Mouse (Mus musculus): ENCODE measurements around the gene Cntn2.

Gene Cntn2

DNA sequence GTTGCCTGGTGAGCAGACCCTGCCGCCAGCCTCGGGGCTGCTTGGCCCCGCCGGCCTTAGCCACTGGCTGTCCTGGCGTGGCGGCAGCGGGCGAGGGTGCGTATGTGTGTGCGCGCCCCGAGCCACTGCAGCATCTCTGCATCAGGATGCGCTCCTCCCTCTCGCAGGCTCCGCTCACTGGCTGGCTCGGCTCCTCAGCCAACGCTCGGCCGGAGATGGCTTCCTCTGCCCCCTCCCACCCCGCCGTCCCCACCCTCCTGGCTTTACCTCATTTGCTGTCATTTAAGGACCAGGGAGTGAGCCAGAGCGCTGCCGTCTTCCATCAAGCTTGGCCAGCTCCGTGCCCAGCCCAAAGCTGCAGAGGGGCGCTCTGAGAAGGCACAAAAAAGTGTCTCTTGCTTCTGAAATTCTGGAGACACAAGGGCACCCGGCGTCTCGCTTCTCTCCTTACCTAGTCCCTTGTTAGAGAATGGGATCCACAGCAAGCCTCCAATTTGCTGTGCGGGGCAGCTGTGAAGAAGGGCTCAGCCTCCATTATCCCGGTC lies at the start of gene Cntn2:
Cntn2 (minus strand) TSS at position 495 of the 545 bp plus-strand sequence.
- CTCF ChIA-PET: no interaction called here

DNA sequence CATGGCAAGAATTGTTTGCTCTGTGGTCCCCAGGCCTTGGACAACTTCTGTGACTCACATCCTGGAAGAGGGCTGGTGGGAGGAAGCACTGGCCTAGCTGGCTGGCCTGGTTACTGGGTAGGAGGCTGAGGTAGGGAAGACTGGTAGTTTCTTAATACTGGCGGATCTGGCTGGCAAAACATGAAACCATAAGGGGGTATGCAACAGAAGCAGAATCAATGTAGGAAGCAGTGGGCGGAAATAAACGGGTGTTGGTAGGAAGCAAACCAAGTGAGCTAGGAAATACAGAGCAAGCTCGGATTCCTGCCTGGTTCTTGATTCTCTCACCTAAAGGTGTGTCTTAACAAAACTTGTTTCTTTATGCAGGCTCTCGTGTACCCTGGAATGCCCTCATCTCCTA lies 49.1 kb upstream of the Cntn2 start:
- CTCF ChIA-PET: interaction anchor here (1.6 kb wide), 1 partner anchor 16 kb away, joined by 3 read pairs; no protein-coding TSS in a partner anchor

DNA sequence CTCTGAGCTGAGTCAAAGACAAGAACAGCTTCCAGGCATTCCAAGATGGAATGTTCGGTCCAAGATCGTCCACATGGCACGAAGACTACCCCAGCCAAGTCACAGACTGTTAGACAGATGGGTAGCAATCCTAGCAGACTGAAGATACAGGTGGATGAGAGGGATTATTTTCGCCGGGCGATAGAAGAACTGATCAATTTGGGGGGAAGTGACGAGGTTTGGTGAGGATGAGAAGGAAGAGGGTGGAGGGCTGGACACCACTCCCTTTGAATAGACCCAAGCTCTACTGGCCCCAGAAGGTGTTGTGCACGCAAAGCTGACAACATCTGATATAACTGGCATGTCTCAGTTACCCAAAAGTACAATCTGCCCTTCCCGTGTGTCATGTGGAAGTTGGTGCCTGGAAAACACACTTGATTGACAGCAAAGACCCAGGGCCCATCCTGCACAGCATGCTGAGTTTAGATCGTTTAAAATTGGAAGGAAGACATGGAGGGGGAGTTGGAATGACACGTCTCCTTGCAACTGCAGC lies 48.4 kb upstream of the Cntn2 start:
- CTCF ChIA-PET: interaction anchor here (1.6 kb wide), 1 partner anchor 17 kb away, joined by 3 read pairs; no protein-coding TSS in a partner anchor

DNA sequence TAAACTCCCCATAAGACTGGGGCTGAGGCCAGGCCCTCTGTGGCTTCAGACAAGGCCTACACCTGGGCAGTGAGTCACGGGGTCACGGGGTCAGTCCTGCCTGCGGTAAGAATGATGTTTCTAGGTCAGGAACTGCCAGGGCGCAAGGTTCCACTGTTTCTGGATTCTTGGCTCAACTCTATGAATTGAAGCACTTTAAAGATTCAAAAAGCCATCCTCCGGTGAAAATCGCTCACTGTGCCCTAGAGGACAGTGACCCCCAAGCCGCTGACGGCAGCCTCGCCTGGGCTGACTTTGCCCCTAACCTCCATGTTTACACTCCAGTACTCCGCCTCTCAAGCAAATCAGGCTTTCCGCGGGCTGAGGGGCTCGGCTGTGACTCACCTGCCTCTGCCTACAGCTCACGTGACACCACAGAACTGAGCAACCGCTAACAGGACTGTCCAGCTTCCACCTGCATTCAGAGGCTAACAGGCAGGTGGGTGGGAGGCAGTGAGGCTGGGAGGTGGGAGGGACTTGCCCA lies 43.7 kb upstream of the Cntn2 start:
- CTCF ChIA-PET: no interaction called here

DNA sequence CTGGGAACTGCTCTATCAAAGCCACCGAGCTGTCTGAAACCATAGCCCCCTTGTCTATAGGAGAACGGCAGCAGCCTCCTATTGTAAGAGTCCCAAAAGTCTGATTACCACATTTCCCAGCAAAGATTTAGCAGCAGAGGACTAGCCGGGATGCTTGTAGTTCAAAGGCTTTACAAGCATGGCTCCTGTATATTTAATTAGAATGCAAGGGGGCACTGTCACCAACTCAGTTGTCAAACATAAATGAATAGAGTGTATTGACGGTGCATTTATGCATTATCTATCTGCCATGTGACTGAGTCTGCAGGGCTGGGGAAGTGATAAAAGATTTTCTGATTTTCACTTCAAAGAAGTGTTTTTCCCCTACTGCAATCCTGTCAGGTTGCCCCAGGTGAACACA lies 42.3 kb upstream of the Cntn2 start:
- CTCF ChIA-PET: no interaction called here

DNA sequence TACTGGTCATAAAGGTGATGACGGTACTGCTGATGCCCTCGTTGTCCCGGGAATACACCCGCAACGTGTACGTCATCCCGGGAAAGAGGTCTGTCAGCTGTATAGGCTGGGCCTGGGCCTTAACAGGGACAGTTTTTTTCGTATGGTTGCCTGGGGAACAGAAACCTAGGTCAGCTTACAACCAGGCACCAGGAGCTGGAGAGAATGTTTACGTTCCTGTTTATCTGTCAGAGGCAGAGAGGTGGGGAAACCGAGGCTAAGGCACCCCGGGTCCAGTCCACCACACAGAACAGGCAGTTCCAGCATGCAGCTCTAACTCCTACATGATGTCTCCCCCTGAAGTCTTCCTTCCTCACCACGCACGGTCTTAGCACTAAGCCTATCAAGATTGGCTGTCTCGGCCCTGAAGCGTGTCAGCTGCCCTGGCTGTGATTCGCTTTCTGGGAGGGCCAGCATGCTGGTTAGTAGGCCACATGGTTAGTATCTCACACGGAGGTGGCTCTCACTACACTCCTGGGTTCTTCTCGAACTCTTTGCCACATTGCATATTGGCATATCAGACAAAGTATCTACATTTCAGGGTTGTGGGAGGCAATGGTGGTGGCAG lies 40.0 kb upstream of the Cntn2 start:
- CTCF ChIA-PET: no interaction called here

DNA sequence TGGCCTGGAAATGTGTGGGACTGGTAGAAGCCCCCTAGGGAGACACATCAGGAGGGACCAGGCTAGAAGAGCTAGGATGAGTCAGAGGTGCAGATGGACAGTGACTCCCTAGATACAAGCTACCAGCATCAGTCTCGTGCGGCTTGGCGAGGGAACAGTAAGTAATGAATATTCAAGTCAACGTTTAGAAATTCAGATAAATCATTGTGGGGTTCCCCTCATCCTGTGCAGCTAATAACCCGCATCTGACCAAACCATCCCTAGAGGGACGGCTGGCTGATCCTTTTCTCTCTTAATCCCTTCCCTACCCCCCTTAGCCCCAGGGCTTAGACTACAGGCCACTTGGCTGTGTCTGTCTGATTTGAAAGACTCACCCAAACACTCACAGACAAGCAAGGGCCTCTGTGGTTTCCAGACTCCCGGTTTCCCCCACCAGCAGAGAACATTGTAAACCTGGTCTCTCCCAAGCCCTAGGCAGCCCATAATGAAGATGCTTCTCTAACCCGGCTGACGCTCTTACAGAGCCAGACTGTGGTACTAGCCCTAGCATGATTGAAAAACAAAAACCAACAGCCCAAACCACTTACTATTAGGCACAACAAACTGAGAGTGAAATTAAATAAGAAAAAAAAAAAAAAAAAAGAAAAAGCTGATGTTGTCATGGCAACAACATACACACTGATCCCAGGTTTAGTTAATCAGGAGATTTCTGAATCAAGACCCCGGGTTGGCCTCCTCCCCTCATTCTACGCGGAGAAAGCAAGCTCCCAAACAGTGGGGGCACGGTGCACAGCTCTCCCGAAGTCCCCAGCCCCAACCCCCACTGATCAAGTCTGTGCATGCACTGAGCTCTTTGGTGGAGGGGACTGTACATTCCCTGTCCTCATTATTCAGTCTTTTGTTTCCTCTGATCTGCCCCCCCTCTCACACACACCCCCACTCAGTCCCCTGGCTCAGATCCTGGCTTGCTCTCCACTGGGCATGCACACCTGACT lies 39.1 kb upstream of the Cntn2 start:
- CTCF ChIA-PET: no interaction called here

DNA sequence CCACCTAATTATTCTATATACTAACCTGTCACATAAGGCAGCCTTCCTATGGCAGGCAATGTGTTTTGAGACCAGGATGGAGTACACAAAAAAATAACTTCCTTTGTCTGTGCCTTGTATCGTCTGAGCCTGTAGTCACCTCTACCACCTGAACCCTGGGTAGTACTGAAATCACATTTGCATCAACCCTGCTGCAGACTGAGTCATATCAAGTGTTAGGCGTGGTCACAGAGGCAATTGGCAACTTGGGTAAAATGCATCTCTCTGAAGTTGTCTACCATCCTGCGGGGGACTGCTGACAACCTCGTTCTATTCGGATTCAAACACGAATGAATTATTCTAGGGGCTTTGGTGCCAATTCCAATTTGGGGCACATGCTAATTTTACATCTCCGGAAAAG lies 37.0 kb upstream of the Cntn2 start:
- CTCF ChIA-PET: no interaction called here

DNA sequence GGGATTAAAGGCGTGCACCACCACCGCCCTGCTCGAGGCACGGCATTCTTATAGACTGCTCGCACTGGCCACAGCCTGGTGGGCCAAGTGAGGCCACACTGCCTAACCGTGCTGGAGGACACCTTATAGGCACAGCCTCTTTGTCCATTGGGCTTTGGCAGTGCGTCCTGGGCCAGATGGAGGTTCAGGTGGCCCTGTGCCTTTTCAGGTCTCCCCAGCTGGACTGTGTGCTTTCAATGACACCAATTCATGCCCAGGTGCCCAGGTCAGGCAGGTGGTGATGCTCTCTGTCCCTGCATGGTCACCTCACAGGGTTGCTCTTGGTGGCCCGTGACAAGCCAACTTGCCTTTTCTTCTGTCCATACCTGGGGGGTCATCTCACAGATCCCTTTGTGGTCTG lies 33.8 kb upstream of the Cntn2 start:
- CTCF ChIA-PET: no interaction called here

DNA sequence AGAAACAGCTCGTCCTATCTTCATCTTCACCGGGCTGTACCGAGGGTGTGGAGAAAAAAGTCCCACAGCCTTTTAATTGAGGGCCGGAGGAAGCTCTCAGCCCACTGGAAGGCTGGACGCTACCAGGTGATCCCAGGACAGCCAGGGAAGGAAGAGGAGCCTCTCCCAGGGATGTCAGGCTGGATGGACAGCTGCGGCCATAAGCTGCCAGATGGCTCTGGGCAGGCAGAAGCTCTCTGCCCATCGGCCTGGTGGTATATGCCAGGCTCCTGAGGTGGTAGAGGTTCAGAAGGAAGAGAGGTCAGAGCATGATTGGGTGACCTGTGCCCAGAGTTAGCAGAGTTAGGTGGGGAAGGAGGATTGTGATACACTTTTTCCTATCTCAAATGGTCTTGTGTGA lies 29.8 kb upstream of the Cntn2 start:
- CTCF ChIA-PET: no interaction called here

DNA sequence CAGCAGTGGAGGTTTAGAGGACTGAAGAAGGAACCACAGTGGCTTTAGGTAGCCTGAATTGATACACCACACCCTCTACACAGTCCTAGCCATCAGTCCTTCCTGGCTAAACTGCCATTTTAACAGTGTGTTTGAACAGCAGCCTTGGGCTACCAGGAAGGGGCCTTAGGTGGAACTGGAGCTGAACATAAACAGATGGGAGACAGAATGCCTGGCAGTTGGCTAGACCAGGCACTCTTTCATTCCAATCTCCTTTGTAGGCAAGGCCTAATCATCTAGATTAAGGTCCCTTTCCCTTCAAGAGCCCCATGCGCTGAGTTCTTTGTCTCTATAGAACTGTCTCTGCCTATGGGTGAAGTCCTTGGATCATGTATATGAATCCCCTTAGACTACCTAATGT lies 28.6 kb upstream of the Cntn2 start:
- CTCF ChIA-PET: no interaction called here

DNA sequence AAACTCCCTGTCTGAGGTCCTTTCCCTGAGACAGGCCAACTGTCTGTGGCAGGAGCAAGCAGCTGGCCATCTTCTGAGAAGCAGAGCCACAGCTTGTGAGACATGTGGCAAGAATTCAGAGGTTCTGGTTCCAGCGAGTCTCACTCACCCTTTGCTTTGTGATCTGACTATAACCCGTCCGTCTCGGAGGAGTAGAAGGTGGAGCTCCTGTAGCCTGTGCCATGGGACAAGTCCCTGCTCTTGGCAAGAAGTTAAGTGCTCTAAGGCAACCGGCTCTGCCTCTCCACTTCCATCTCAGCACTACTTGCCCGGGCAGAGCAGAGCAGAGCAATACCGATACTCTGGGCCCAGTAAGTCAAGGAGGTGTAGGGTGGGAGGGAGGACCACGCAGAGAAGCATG lies 27.9 kb upstream of the Cntn2 start:
- CTCF ChIA-PET: interaction anchor here (0.7 kb wide), 1 partner anchor 835 kb away, joined by 3 read pairs; no protein-coding TSS in a partner anchor

DNA sequence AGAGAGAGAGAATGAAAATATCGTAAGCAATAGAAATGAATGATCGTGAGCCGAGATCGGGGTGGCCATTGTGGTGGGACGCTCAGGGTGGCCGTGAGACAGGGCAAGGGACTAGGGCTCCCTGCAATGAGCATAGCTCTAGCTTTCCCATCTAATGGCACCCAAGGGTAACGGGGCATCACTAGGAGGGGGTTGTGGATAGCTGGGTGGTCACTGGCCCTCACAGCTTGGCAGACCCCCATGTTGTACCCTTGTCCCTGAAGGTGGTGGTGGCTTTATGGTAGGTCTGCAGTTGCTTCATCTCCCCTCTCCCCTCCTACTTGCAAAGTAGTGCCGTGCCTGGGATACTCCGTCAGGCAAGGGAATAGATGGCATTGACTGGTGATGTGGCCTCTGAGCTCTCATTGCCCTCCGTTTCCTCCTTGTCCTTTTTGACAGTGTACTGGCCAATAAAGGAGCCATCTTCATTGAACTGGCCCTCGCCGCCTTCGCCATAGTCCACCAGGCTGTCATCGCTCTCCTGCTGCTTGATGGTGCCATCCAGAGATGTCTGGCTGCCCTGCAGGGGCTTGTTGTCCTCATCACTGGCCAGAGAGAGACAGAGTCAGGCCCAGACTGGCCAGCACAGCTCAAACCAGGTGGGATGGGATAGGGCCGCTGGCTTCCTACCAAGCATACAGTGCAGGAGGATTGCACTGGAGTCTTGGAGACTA lies 27.2 kb upstream of the Cntn2 start:
- CTCF ChIA-PET: no interaction called here

DNA sequence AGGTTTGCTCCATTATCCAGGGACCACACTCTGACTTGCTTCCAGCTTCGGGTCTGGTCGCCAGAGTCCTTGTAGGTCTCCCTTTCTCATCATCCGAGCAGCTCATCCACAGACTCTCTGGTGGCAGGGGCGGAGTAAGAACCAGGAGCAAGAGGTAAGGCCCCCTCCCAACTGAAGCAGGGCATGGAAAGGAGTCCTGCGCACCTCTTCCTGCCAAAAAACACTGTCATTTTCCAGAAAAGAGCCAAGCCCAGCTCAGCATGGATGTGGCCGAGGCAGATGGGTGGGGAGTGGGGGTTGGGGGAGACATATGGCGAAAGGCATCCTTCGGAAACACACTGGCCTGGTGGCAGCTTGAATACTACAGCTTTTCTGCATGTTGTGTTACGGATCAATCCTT lies 26.5 kb upstream of the Cntn2 start:
- CTCF ChIA-PET: no interaction called here

DNA sequence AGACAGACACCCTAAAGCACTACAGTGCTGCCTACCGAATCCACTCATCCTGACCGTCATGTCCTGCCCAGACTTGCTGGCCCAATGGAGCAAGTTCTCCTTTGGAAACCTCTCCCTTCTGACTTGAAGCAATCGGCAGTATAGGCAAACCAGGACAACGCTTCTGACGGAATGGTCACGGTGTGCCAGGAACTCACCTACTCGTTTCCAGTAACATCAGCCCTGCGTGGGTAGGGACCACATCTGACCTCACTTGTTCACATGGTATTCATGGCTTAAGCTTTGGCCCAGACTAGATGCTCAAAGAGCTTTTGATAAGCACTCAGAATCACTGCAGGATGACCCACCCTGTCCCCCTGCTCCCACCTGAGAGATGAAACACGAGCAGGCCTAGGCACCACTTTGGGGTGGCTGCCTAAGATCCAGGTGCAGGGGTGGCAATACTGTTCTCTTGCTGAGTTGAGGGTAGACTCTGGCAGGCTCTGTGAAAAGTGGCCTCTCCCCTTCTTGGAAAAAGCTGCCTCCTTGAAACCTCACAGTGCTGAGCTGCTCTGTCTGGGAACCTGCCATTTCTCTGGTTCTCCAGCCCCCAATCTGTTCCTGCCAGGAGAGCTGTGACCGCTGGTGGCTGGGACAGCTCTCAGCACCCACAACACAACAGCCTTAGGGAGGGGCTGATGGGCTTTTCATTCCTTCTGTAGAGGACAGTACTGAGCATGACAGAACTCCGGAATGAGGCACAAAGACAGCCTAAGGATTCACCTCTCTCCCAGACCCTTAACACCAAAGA lies 24.5 kb upstream of the Cntn2 start:
- CTCF ChIA-PET: no interaction called here

DNA sequence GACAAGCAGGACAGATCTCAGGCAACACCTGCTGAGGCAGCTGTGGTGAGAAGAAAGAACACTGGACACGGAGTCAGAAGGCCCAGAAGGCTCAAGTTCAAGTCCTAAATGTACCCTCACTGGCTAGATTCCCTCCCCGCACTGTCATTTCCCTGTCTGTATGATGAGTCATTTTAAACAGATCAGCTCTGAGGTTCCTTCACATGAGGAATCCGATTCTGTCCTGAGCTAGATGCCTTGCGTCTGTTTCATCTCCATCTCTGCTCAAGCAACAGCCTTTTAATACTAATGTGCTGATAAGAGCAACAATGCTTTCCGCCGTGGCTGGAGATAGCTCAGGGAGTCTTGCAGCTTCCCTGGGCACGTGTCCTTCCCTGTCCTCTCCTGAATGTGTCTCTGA lies 22.7 kb upstream of the Cntn2 start:
- CTCF ChIA-PET: no interaction called here

DNA sequence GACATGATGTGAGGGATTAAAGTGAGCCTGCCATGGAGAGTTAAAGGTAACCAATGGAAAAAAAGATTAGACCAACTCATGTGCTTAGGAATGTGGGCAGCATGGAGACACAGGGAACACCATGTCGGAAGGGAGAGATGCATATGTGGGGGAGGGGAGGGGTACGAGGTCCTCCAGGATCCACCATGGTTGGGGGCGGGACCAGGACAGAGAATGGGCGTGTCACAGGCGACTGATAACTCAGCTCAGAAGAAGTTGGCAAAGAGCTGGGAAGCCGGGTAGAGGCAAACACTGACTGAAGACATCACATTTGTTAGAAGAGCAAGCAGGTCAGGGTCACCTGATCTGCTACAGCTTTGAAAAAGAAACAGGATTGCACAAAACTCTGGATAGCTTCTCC lies 21.9 kb upstream of the Cntn2 start:
- CTCF ChIA-PET: no interaction called here

DNA sequence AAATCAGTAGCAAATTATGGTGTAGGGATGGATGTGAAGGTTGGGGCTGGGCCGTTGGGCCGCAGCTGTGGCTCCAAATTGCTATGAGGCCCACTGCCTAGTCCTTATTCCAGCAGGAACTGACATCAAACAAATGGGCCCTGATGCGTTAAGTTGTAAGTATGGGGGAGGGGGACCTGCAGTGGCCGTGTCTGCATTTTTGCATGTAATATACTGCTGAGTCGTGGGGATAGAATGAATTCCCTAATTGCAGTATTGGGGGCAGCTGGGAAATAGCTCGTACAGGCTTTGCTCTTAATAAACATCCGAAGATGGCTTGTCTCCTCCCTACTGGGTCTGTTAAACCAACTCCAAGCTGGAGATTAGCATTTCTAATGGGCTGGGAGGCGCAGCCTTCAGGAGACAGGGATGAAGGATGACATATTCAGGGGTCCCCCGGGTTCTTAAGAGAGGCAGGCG lies 19.3 kb upstream of the Cntn2 start:
- CTCF ChIA-PET: no interaction called here

DNA sequence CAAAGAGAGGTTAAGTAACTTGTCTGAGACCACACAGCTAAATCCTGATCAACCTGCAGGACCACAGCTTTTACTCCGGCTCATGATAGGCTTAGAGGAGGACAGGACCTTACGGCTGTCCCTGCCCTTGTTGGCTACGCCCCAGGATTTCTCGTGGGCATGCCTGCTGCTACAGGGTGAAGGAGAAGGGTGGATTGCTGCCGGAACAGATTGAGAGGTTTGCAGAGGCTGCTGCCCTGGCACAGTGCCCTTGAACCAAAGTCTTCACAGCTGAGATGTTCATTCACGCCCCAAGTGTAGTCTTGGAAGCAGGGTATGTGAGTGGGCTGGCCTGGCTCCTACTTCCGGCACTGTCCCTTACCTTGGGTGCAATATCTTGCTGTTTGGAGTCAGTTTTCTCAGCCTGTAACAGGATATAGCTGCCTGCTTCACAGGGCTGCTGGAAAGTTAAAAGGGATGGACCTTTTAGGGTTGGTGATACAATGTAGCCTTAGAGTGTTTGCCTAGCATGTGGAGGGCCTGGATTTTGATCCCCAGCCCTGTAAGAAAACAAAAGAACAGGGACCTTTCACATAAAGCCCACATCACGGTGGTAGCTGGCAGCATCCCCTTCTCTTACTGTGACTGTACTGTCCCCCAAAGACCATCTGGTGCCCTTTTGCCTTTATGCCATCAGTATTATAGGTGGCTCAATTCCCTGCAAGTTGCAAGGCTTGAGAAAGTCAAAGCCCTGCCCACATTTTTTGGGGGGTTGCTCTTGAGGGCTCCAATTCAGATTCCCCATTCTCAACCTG lies 18.0 kb upstream of the Cntn2 start:
- CTCF ChIA-PET: no interaction called here

DNA sequence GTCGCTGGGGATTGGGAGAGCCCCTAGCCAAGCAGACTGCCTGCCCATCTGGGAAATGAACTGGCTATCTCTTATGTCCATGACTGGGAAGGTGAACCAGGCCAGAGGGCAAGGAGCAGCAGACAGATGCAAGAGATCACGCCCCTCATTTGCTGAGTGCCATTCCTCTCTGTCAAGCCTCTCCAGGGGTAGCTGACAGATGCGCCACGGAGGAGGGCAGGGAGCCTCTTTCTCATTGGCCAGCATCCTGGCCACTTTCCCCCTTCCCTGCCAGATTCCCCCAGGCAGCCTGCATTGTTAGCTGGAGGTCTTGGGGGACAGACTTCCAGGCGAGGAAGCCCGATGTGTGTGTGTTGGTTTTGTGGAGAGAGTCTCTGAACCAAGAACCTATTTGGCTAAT lies 16.0 kb upstream of the Cntn2 start:
- CTCF ChIA-PET: no interaction called here
